Mouse (Mus musculus) hindbrain, embryonic 14.5 days (tissue): ENCODE data around the gene Olfr545. TPM values are rescaled to one million over a fixed set of nuclear protein-coding genes. Genes with fewer than 3 reads are reported as not detected.

Experiments used
- ATAC-seq: fragments of 200-750 bp; cut with Nextera tagmentation; 2 replicates; pipeline ENCODE4 v1.8.0; 2017; ENCODE audit warnings: moderate number of reproducible peaks, mild to moderate bottlenecking, moderate TSS enrichment, moderate library complexity; ENCODE audit not compliant: low FRiP score
- DNase-seq: peaks from one replicate; pipeline ENCODE4 v3.0.0-alpha.2; 2015; ENCODE audit warnings: low spot score
- H3K27ac ChIP-seq: fragments of 300-500 bp; sonication (generic); 2 replicates; pipeline ENCODE4 v1.5.1; 2014; ENCODE audit warnings: mild to moderate bottlenecking, moderate library complexity
- H3K27me3 ChIP-seq: fragments of 300-500 bp; sonication (generic); 2 replicates; pipeline ENCODE4 v1.6.1; 2014; ENCODE audit warnings: mild to moderate bottlenecking, low read length, mixed read lengths; ENCODE audit not compliant: control insufficient read depth, insufficient read depth
- H3K36me3 ChIP-seq: fragments of 300-500 bp; sonication (generic); replicated peaks from 2 replicates; pipeline ENCODE4 v1.6.1; 2014; ENCODE audit not compliant: control insufficient read depth, insufficient read depth
- H3K4me1 ChIP-seq: fragments of 300-500 bp; sonication (generic); replicated peaks from 2 replicates; pipeline ENCODE4 v1.6.1; 2014; ENCODE audit warnings: antibody characterized with exemption, low read length, mixed read lengths; ENCODE audit not compliant: control insufficient read depth, insufficient read depth
- H3K4me2 ChIP-seq: fragments of 300-500 bp; sonication (generic); replicated peaks from 2 replicates; pipeline ENCODE4 v1.6.1; 2014; ENCODE audit warnings: mild to moderate bottlenecking, moderate library complexity
- H3K4me3 ChIP-seq: fragments of 300-500 bp; sonication (generic); replicated peaks from 2 replicates; pipeline ENCODE4 v1.5.1; 2014; ENCODE audit warnings: mild to moderate bottlenecking, low read length
- H3K9ac ChIP-seq: fragments of 300-500 bp; sonication (generic); 2 replicates; pipeline ENCODE4 v1.6.1; 2014
- H3K9me3 ChIP-seq: fragments of 300-500 bp; sonication (generic); 2 replicates; pipeline ENCODE4 v1.6.1; 2016; ENCODE audit warnings: low read length; ENCODE audit not compliant: control insufficient read depth
- WGBS: fragments of 180-500 bp; shearing (Covaris S2); extraction: QIAGEN DNeasy Blood & Tissue Kit; methylation state at CpG from one replicate; pipeline ENCODE4 v1.1.7; 2014; 5-methylcytosine and 5-hydroxymethylcytosine counted together
- polyA plus RNA-seq: library from polyadenylated mRNA; unstranded; fragments of >200 nt; fragmentation: Nextera tagmentation; extraction: Ambion mirVana; gene quantifications from 2 replicates; pipeline ENCODE4 v1.2.1, GENCODE M21; 2014

The Olfr545 gene
- polyA plus RNA-seq, 1 experiment from 2014 or later: 0.17 TPM

- no peak overlapping the region for H3K4me2 ChIP-seq
- H3K27ac ChIP-seq: no peak overlapping the region
- H3K27me3 ChIP-seq: no peaks in the 10 kb centered on the region
- 95% methylated on average over 2 of the region's 2 CpGs for WGBS
- no peak overlapping the region for H3K9ac ChIP-seq
- no peak for DNase-seq
- no peaks in the 10 kb centered on the region for H3K9me3 ChIP-seq
- no peak overlapping the region for H3K4me3 ChIP-seq
- ATAC-seq: no peak
- H3K36me3 ChIP-seq: no peaks in the 10 kb centered on the region
- H3K4me1 ChIP-seq: no peaks in the 10 kb centered on the region
Measured at GRCm38 (mm10) chr7:102483665-102484064, 15.7 kb downstream of the Olfr545 start.

- WGBS: 94% methylated on average over 4 of the region's 4 CpGs
- H3K9ac ChIP-seq: no peak within 1 kb of the TSS
- no peaks in the 10 kb centered on the region for H3K27me3 ChIP-seq
- no peaks in the 10 kb centered on the region for H3K36me3 ChIP-seq
- H3K9me3 ChIP-seq: no peaks in the 10 kb centered on the region
- no peak for DNase-seq
- H3K27ac ChIP-seq: no peak within 1 kb of the TSS
- H3K4me2 ChIP-seq: no peak within 1 kb of the TSS
- no peak within 1 kb of the TSS for H3K4me3 ChIP-seq
- ATAC-seq: no peak
- H3K4me1 ChIP-seq: no peaks in the 10 kb centered on the region
Measured at GRCm38 (mm10) chr7:102481579-102481978, 17.8 kb downstream of the Olfr545 start, which contains the start of gene Olfr543. Gene Olfr543, minus strand, starts transcription at chr7:102481679.

- Histone ChIP-seq H3K27me3 (no peaks in the 10 kb centered on the region), H3K9ac (no peak overlapping the region), H3K27ac (no peak overlapping the region), H3K4me3 (no peak overlapping the region), H3K9me3 (no peaks in the 10 kb centered on the region), H3K4me2 (no peak overlapping the region), H3K4me1 (no peaks in the 10 kb centered on the region), H3K36me3 (no peaks in the 10 kb centered on the region)
- 91% methylated on average over 4 of the region's 4 CpGs for WGBS
- no peak for ATAC-seq
- no peak for DNase-seq
Measured at GRCm38 (mm10) chr7:102480821-102481220, 18.6 kb downstream of the Olfr545 start.

GRCm38 (mm10) chr7:102479368-102480078 is 19.9 kb downstream of the Olfr545 start:
- H3K9ac ChIP-seq: no peak overlapping the region
- H3K4me3 ChIP-seq: no peak overlapping the region
- no peak overlapping the region for H3K4me2 ChIP-seq
- H3K9me3 ChIP-seq: no peaks in the 10 kb centered on the region
- no peak overlapping the region for H3K27ac ChIP-seq
- ATAC-seq: no peak
- DNase-seq: no peak
- no peaks in the 10 kb centered on the region for H3K36me3 ChIP-seq
- H3K4me1 ChIP-seq: no peaks in the 10 kb centered on the region
- H3K27me3 ChIP-seq: no peaks in the 10 kb centered on the region
- WGBS: 78% methylated on average over 5 of the region's 5 CpGs

GRCm38 (mm10) chr7:102478926-102479325 is 20.4 kb downstream of the Olfr545 start:
- Histone ChIP-seq H3K4me2 (no peak overlapping the region), H3K9ac (no peak overlapping the region), H3K27ac (no peak overlapping the region), H3K4me1 (no peaks in the 10 kb centered on the region), H3K9me3 (no peaks in the 10 kb centered on the region), H3K27me3 (no peaks in the 10 kb centered on the region), H3K4me3 (no peak overlapping the region), H3K36me3 (no peaks in the 10 kb centered on the region)
- DNase-seq (no peak), ATAC-seq (no peak)
- WGBS: 82% methylated on average over 3 of the region's 3 CpGs

GRCm38 (mm10) chr7:102478425-102478824 is 20.9 kb downstream of the Olfr545 start:
- H3K4me1 ChIP-seq: no peaks in the 10 kb centered on the region
- no peak overlapping the region for H3K4me2 ChIP-seq
- H3K4me3 ChIP-seq: no peak overlapping the region
- DNase-seq: no peak
- H3K27me3 ChIP-seq: no peaks in the 10 kb centered on the region
- ATAC-seq: no peak
- H3K27ac ChIP-seq: no peak overlapping the region
- no peak overlapping the region for H3K9ac ChIP-seq
- no peaks in the 10 kb centered on the region for H3K36me3 ChIP-seq
- 91% methylated on average over 4 of the region's 4 CpGs for WGBS
- no peaks in the 10 kb centered on the region for H3K9me3 ChIP-seq

- H3K27ac ChIP-seq: no peak overlapping the region
- no peaks in the 10 kb centered on the region for H3K36me3 ChIP-seq
- no peaks in the 10 kb centered on the region for H3K27me3 ChIP-seq
- no peak overlapping the region for H3K4me3 ChIP-seq
- H3K9ac ChIP-seq: no peak overlapping the region
- WGBS: 80% methylated on average over 11 of the region's 11 CpGs
- no peak for DNase-seq
- no peak for ATAC-seq
- no peaks in the 10 kb centered on the region for H3K9me3 ChIP-seq
- no peak overlapping the region for H3K4me2 ChIP-seq
- no peaks in the 10 kb centered on the region for H3K4me1 ChIP-seq
Measured at GRCm38 (mm10) chr7:102477377-102477776, 22.0 kb downstream of the Olfr545 start.

GRCm38 (mm10) chr7:102476601-102477000 is 22.8 kb downstream of the Olfr545 start:
- Histone ChIP-seq H3K36me3 (no peaks in the 10 kb centered on the region), H3K4me1 (no peaks in the 10 kb centered on the region), H3K27ac (no peak overlapping the region), H3K4me3 (no peak overlapping the region), H3K4me2 (no peak overlapping the region), H3K27me3 (no peaks in the 10 kb centered on the region), H3K9ac (no peak overlapping the region), H3K9me3 (no peaks in the 10 kb centered on the region)
- ATAC-seq: no peak
- WGBS: 97% methylated on average over 5 of the region's 5 CpGs
- no peak for DNase-seq

- no peaks in the 10 kb centered on the region for H3K9me3 ChIP-seq
- WGBS: 65% methylated on average over 5 of the region's 5 CpGs
- H3K27me3 ChIP-seq: no peaks in the 10 kb centered on the region
- H3K36me3 ChIP-seq: peaks cover 22% of the 10 kb centered on the region
- no peak overlapping the region for H3K9ac ChIP-seq
- H3K4me2 ChIP-seq: no peak overlapping the region
- no peak overlapping the region for H3K27ac ChIP-seq
- H3K4me3 ChIP-seq: no peak overlapping the region
- ATAC-seq (no peak), DNase-seq (no peak)
- H3K4me1 ChIP-seq: no peaks in the 10 kb centered on the region
Measured at GRCm38 (mm10) chr7:102472675-102473074, 26.7 kb downstream of the Olfr545 start.

- no peak for ATAC-seq
- Histone ChIP-seq H3K4me1 (no peaks in the 10 kb centered on the region), H3K4me2 (no peak overlapping the region), H3K9me3 (no peaks in the 10 kb centered on the region), H3K27me3 (no peaks in the 10 kb centered on the region), H3K4me3 (no peak overlapping the region), H3K36me3 (peaks cover 72% of the 10 kb centered on the region), H3K27ac (no peak overlapping the region), H3K9ac (no peak overlapping the region)
- no peak for DNase-seq
- 89% methylated on average over 8 of the region's 8 CpGs for WGBS
Measured at GRCm38 (mm10) chr7:102467566-102467965, 31.8 kb downstream of the Olfr545 start.
